Mouse (Mus musculus) thymus, adult 2 months (tissue): ENCODE measurements at regions not wholly inside any gene's neighbourhood (a gene's known extent, or its start where the extent isn't known, plus 50 kb on each side); places are given as distances from the start of the nearest gene placed in this dataset.

Source experiments
- DNase-seq: peaks from one replicate; pipeline ENCODE4 v3.0.0; 2021
- H3K27ac ChIP-seq: fragments of 200-500 bp; 2 replicates; pipeline ENCODE4 v1.5.1; 2012; ENCODE audit warnings: low read length, control low read depth; ENCODE audit not compliant: control insufficient read depth, insufficient read depth
- H3K27me3 ChIP-seq: fragments of 200-500 bp; 2 replicates; pipeline ENCODE4 v1.6.1; 2012; ENCODE audit warnings: mild to moderate bottlenecking, low read length, moderate library complexity, mixed read lengths; ENCODE audit not compliant: control insufficient read depth, insufficient read depth
- H3K36me3 ChIP-seq: fragments of 200-500 bp; 2 replicates; pipeline ENCODE4 v1.6.1; 2012; ENCODE audit warnings: mild to moderate bottlenecking, low read length, moderate library complexity; ENCODE audit not compliant: control insufficient read depth, insufficient read depth
- H3K4me1 ChIP-seq: fragments of 200-500 bp; replicated peaks from 2 replicates; pipeline ENCODE4 v1.6.1; 2012; ENCODE audit warnings: low read length; ENCODE audit not compliant: control insufficient read depth, insufficient read depth
- H3K4me3 ChIP-seq: fragments of 200-500 bp; 2 replicates; pipeline ENCODE4 v1.5.1; 2012; ENCODE audit warnings: mild to moderate bottlenecking, low read length, control low read depth, moderate library complexity; ENCODE audit not compliant: control insufficient read depth, insufficient read depth
- CTCF ChIP-seq: fragments of 200-500 bp; IDR thresholded peaks from 2 replicates; pipeline ENCODE4 v1.5.1; 2012; ENCODE audit warnings: mild to moderate bottlenecking, control low read depth, low read length, moderate library complexity, borderline replicate concordance; ENCODE audit not compliant: control insufficient read depth, poor library complexity, insufficient read depth; ENCODE audit errors: extremely low read depth
- POLR2A ChIP-seq: fragments of 200-500 bp; IDR thresholded peaks from 2 replicates; pipeline ENCODE4 v1.6.1; 2012; ENCODE audit warnings: mild to moderate bottlenecking, low read length, control low read depth, moderate library complexity; ENCODE audit not compliant: control insufficient read depth, poor library complexity, insufficient read depth; ENCODE audit errors: extremely low read depth
- WGBS: fragments of 180-500 bp; shearing (Covaris S2); methylation state at CpG from one replicate; pipeline ENCODE4 v1.1.7; 2018; 5-methylcytosine and 5-hydroxymethylcytosine counted together

GRCm38 (mm10) chr2:133432141-133432813 is 119.7 kb upstream of the Bmp2 start:
- TF ChIP-seq POLR2A = no peak
- no peak for TF ChIP-seq CTCF
- Histone ChIP-seq H3K36me3 (no peaks in the 10 kb centered on the region), H3K4me3 (no peak overlapping the region), H3K4me1 (no peaks in the 10 kb centered on the region), H3K27me3 (no peaks in the 10 kb centered on the region), H3K27ac (no peak overlapping the region)
- no peak for DNase-seq
- 89% methylated on average over 10 of the region's 10 CpGs for WGBS

GRCm38 (mm10) chr2:133436913-133437843 is 114.8 kb upstream of the Bmp2 start:
- H3K27me3 ChIP-seq = no peaks in the 10 kb centered on the region
- TF ChIP-seq CTCF = no peak
- no peaks in the 10 kb centered on the region for H3K4me1 ChIP-seq
- no peak overlapping the region for H3K27ac ChIP-seq
- 85% methylated on average over 22 of the region's 22 CpGs for WGBS
- no peak overlapping the region for H3K4me3 ChIP-seq
- no peak for DNase-seq
- no peaks in the 10 kb centered on the region for H3K36me3 ChIP-seq

DNA sequence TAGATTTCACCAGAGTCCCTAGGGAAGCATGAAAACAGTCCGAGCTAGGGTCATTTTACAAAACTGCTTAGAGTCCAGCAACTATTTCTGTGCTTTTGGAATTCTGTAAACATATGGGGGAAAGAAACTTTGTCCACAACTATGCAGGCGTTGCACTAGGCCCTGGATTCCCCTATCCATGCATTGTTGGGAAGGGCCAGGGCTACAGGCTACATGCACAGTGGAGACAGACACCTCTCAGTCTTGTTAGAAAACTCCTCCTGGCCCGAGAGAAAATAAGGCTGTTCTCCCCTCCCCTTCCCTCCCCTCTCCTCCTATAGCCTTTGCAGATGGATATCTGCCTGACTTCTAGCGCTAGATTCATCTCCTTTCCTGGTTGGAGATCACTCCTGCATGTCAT is 113.9 kb upstream of the Bmp2 start:
- H3K4me1 ChIP-seq = no peaks in the 10 kb centered on the region
- WGBS = 82% methylated on average over 4 of the region's 4 CpGs
- no peak for DNase-seq

GRCm38 (mm10) chr2:133443024-133443423 is 108.9 kb upstream of the Bmp2 start:
- H3K4me3 ChIP-seq = no peak overlapping the region
- no peak for DNase-seq
- no peaks in the 10 kb centered on the region for H3K4me1 ChIP-seq
- H3K27ac ChIP-seq = no peak overlapping the region
- no peaks in the 10 kb centered on the region for H3K36me3 ChIP-seq
- TF ChIP-seq CTCF = no peak
- TF ChIP-seq POLR2A = no peak
- H3K27me3 ChIP-seq = no peaks in the 10 kb centered on the region
- WGBS = 91% methylated on average over 4 of the region's 4 CpGs

More for the DNA sequence above, 113.9 kb upstream of the Bmp2 start:
- Histone ChIP-seq H3K4me3 (no peak overlapping the region), H3K27ac (no peak overlapping the region), H3K27me3 (no peaks in the 10 kb centered on the region), H3K36me3 (no peaks in the 10 kb centered on the region)
- TF ChIP-seq CTCF (no peak), POLR2A (no peak)

DNA sequence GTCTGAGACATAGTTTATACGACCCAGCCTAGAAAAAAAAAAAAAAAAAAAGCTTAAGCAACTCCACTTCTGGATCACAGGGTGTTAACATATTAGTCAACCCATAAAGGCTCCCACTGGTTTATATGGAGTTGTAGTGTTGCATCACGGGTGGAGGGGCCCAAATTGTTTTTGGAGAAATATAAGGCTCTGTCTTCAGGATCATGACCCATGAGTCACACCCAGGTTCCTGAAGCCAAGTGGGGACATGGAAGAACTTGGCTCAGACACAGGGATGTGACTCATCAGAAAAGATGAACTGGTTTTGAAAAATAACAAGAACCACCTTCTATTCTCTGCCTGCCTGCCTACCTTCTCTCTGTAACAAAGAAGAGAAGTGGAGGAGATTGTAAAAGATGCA is 108.5 kb upstream of the Bmp2 start:
- TF ChIP-seq POLR2A = no peak
- no peak for TF ChIP-seq CTCF
- no peak overlapping the region for H3K27ac ChIP-seq

GRCm38 (mm10) chr2:133452947-133453346 is 99.0 kb upstream of the Bmp2 start:
- Histone ChIP-seq H3K4me1 (no peaks in the 10 kb centered on the region), H3K27ac (no peak overlapping the region), H3K36me3 (no peaks in the 10 kb centered on the region), H3K4me3 (no peak overlapping the region), H3K27me3 (no peaks in the 10 kb centered on the region)
- TF ChIP-seq CTCF (no peak), POLR2A (no peak)
- WGBS = 83% methylated on average over 6 of the region's 6 CpGs
- no peak for DNase-seq

More for the DNA sequence above, 108.5 kb upstream of the Bmp2 start:
- 89% methylated on average over 2 of the region's 2 CpGs for WGBS
- DNase-seq = no peak
- Histone ChIP-seq H3K4me3 (no peak overlapping the region), H3K36me3 (no peaks in the 10 kb centered on the region), H3K27me3 (no peaks in the 10 kb centered on the region), H3K4me1 (no peaks in the 10 kb centered on the region)
